Mouse (Mus musculus) forebrain, embryonic 14.5 days (tissue): ENCODE results near the gene Tubb5. TPM values are rescaled to one million over a fixed set of nuclear protein-coding genes. Genes with fewer than 3 reads are reported as not detected.

Experiments
- ATAC-seq: fragments of 200-750 bp; cut with Nextera tagmentation; 2 replicates; pipeline ENCODE4 v1.8.0; 2017; ENCODE audit warnings: mild to moderate bottlenecking, moderate library complexity
- DNase-seq: peaks from one replicate; pipeline ENCODE4 v3.0.0-alpha.2; 2015; ENCODE audit warnings: low spot score
- H3K27ac ChIP-seq: fragments of 300-500 bp; sonication (generic); 2 replicates; pipeline ENCODE4 v1.5.1; 2014; ENCODE audit warnings: low read depth, mild to moderate bottlenecking, control low read depth, low read length, moderate library complexity
- H3K27me3 ChIP-seq: fragments of 300-500 bp; sonication (generic); replicated peaks from 2 replicates; pipeline ENCODE4 v1.6.1; 2014; ENCODE audit warnings: low read length, control low read depth, mixed read lengths; ENCODE audit not compliant: control insufficient read depth, insufficient read depth
- H3K36me3 ChIP-seq: fragments of 300-500 bp; sonication (generic); 2 replicates; pipeline ENCODE4 v1.6.1; 2014; ENCODE audit warnings: low read length, control low read depth; ENCODE audit not compliant: control insufficient read depth, insufficient read depth
- H3K4me1 ChIP-seq: fragments of 300-500 bp; sonication (generic); 2 replicates; pipeline ENCODE4 v1.6.1; 2014; ENCODE audit warnings: antibody characterized with exemption, low read length, control low read depth; ENCODE audit not compliant: control insufficient read depth, insufficient read depth
- H3K4me2 ChIP-seq: fragments of 300-500 bp; sonication (generic); 2 replicates; pipeline ENCODE4 v1.6.1; 2014; ENCODE audit warnings: mild to moderate bottlenecking, control low read depth, low read length
- H3K4me3 ChIP-seq: fragments of 300-500 bp; sonication (generic); 2 replicates; pipeline ENCODE4 v1.5.1; 2014; ENCODE audit warnings: low read depth, low read length, control low read depth
- H3K9ac ChIP-seq: fragments of 300-500 bp; sonication (generic); 2 replicates; pipeline ENCODE4 v1.6.1; 2014; ENCODE audit warnings: mild to moderate bottlenecking, low read length, control low read depth, moderate library complexity
- H3K9me3 ChIP-seq: fragments of 300-500 bp; sonication (generic); replicated peaks from 2 replicates; pipeline ENCODE4 v1.6.1; 2016; ENCODE audit warnings: low read length, control low read depth, mixed read lengths; ENCODE audit not compliant: control insufficient read depth
- WGBS: fragments of 180-500 bp; shearing (Covaris S2); extraction: QIAGEN DNeasy Blood & Tissue Kit; methylation state at CpG from one replicate; pipeline ENCODE4 v1.1.7; 2014; 5-methylcytosine and 5-hydroxymethylcytosine counted together
- polyA plus RNA-seq: library from polyadenylated mRNA; unstranded; fragments of >200 nt; fragmentation: Nextera tagmentation; extraction: Ambion mirVana; gene quantifications from 2 replicates; pipeline ENCODE4 v1.2.1, GENCODE M21; 2014

Gene Tubb5
- 2,004 and 2,051 TPM in 2 replicates for polyA plus RNA-seq

GRCm38 (mm10) chr17:35838122-35838544 is at the start of gene Tubb5:
Gene Tubb5, minus strand, starts transcription at chr17:35838306.
- Histone ChIP-seq H3K9ac (peak within 1 kb of the TSS; percentile 98), H3K36me3 (peaks cover 37% of the 10 kb centered on the region), H3K27me3 (no peaks in the 10 kb centered on the region), H3K9me3 (no peaks in the 10 kb centered on the region), H3K4me1 (peaks cover 30% of the 10 kb centered on the region), H3K4me2 (peak within 1 kb of the TSS; percentile 89), H3K4me3 (peak within 1 kb of the TSS; percentile 77), H3K27ac (peak within 1 kb of the TSS; percentile 97)
- peak; percentile 75 for ATAC-seq
- DNase-seq, result peak; percentile 99
- WGBS, result under 1% methylated on average over 28 of the region's 29 CpGs

- H3K4me1 ChIP-seq, result no peaks in the 10 kb centered on the region
Observed at GRCm38 (mm10) chr17:35887725-35888124, 49.6 kb upstream of the Tubb5 start.

GRCm38 (mm10) chr17:35883777-35884176 is 45.7 kb upstream of the Tubb5 start:
- peaks cover 70% of the 10 kb centered on the region for H3K36me3 ChIP-seq
- ATAC-seq (no peak), DNase-seq (no peak)
- no peak overlapping the region for H3K4me3 ChIP-seq
- H3K4me1 ChIP-seq, result peaks cover 4% of the 10 kb centered on the region; the same call in 1 of the 2 replicates
- no peak overlapping the region for H3K27ac ChIP-seq
- H3K9ac ChIP-seq, result no peak overlapping the region
- no peaks in the 10 kb centered on the region for H3K27me3 ChIP-seq
- WGBS, result 96% methylated on average over 14 of the region's 14 CpGs
- H3K4me2 ChIP-seq, result no peak overlapping the region
- no peaks in the 10 kb centered on the region for H3K9me3 ChIP-seq

More at GRCm38 (mm10) chr17:35887725-35888124, 49.6 kb upstream of the Tubb5 start:
- Histone ChIP-seq H3K27me3 (no peaks in the 10 kb centered on the region), H3K9me3 (no peaks in the 10 kb centered on the region), H3K27ac (no peak overlapping the region), H3K4me2 (no peak overlapping the region), H3K4me3 (no peak overlapping the region), H3K9ac (no peak overlapping the region), H3K36me3 (peaks cover 96% of the 10 kb centered on the region)
- DNase-seq, result no peak
- ATAC-seq, result no peak
- WGBS, result 94% methylated on average over 13 of the region's 17 CpGs

- no peaks in the 10 kb centered on the region for H3K27me3 ChIP-seq
- no peak for DNase-seq
- H3K9ac ChIP-seq, result no peak overlapping the region
- H3K36me3 ChIP-seq, result peaks cover 62% of the 10 kb centered on the region
- no peaks in the 10 kb centered on the region for H3K9me3 ChIP-seq
- WGBS, result 95% methylated on average over 17 of the region's 17 CpGs
- H3K4me3 ChIP-seq, result no peak overlapping the region
- peaks cover 4% of the 10 kb centered on the region; the same call in 1 of the 2 replicates for H3K4me1 ChIP-seq
- H3K27ac ChIP-seq, result no peak overlapping the region
- H3K4me2 ChIP-seq, result no peak overlapping the region
- ATAC-seq, result no peak
Observed at GRCm38 (mm10) chr17:35882924-35883323, 44.8 kb upstream of the Tubb5 start.

- Histone ChIP-seq H3K27ac (peak within 1 kb of the TSS; percentile 60), H3K4me3 (peak within 1 kb of the TSS; percentile 91), H3K4me1 (peaks cover 4% of the 10 kb centered on the region; the same call in 1 of the 2 replicates), H3K36me3 (peaks cover 48% of the 10 kb centered on the region), H3K27me3 (no peaks in the 10 kb centered on the region), H3K4me2 (peak within 1 kb of the TSS; percentile 86), H3K9ac (peak within 1 kb of the TSS; percentile 87), H3K9me3 (no peaks in the 10 kb centered on the region)
- ATAC-seq (peak; percentile 94), DNase-seq (peak; percentile 98)
- 6% methylated on average over 66 of the region's 66 CpGs for WGBS
Observed at GRCm38 (mm10) chr17:35879245-35880057, 41.3 kb upstream of the Tubb5 start, which contains the start of gene Dhx16. Gene Dhx16, plus strand, starts transcription at chr17:35879819.

- H3K27me3 ChIP-seq, result no peaks in the 10 kb centered on the region
- ATAC-seq (no peak), DNase-seq (no peak)
- 91% methylated on average over 6 of the region's 6 CpGs for WGBS
- H3K4me1 ChIP-seq, result peaks cover 9% of the 10 kb centered on the region
- H3K27ac ChIP-seq, result no peak overlapping the region
- H3K9me3 ChIP-seq, result peaks cover 4% of the 10 kb centered on the region; the same call in 1 of the 2 replicates
- no peak overlapping the region for H3K4me2 ChIP-seq
- no peak overlapping the region for H3K4me3 ChIP-seq
- no peak overlapping the region for H3K9ac ChIP-seq
- peaks cover 38% of the 10 kb centered on the region for H3K36me3 ChIP-seq
Observed at GRCm38 (mm10) chr17:35874721-35875120, 36.6 kb upstream of the Tubb5 start.

- peaks cover 16% of the 10 kb centered on the region for H3K4me1 ChIP-seq
- peaks cover 38% of the 10 kb centered on the region for H3K36me3 ChIP-seq
- peak overlapping the region; percentile 36; the same call in 1 of the 2 replicates for H3K27ac ChIP-seq
- H3K4me2 ChIP-seq, result peak overlapping the region; percentile 25; the same call in 1 of the 2 replicates
- no peak overlapping the region for H3K4me3 ChIP-seq
- DNase-seq (peak; percentile 83), ATAC-seq (peak; percentile 57)
- 34% methylated on average over 21 of the region's 21 CpGs for WGBS
- no peaks in the 10 kb centered on the region for H3K27me3 ChIP-seq
- peak overlapping the region; percentile 37; the same call in 1 of the 2 replicates for H3K9ac ChIP-seq
- H3K9me3 ChIP-seq, result peaks cover 4% of the 10 kb centered on the region; the same call in 1 of the 2 replicates
Observed at GRCm38 (mm10) chr17:35873774-35874519, 35.8 kb upstream of the Tubb5 start.

GRCm38 (mm10) chr17:35870884-35871696 is 33.0 kb upstream of the Tubb5 start:
- peaks cover 33% of the 10 kb centered on the region for H3K4me1 ChIP-seq
- WGBS, result 84% methylated on average over 8 of the region's 8 CpGs
- H3K9ac ChIP-seq, result peak overlapping the region; percentile 5; the same call in 1 of the 2 replicates
- peaks cover 4% of the 10 kb centered on the region; the same call in 1 of the 2 replicates for H3K9me3 ChIP-seq
- no peak overlapping the region for H3K4me3 ChIP-seq
- no peak for DNase-seq
- no peak for ATAC-seq
- no peak overlapping the region for H3K27ac ChIP-seq
- peak overlapping the region; percentile 92 for H3K4me2 ChIP-seq
- H3K36me3 ChIP-seq, result peaks cover 38% of the 10 kb centered on the region
- no peaks in the 10 kb centered on the region for H3K27me3 ChIP-seq
